Mouse (Mus musculus) heart, embryonic 13.5 days (tissue): Measurements from ENCODE around the gene Poll. TPM values are rescaled to one million over a fixed set of nuclear protein-coding genes. Genes with fewer than 3 reads are reported as not detected.
A peak's percentile ranks its signal among the peaks of the same experiment; 100 is the strongest.
"Not testable (repeated sequence)": the region's sequence is repeated elsewhere in the genome, so short reads cannot be mapped to it uniquely, and the experiment has no call there.

Source experiments
- ATAC-seq: fragments of 200-750 bp; cut with Nextera tagmentation; 2 replicates; pipeline ENCODE4 v1.8.0; 2017; ENCODE audit warnings: moderate TSS enrichment; ENCODE audit not compliant: insufficient number of reproducible peaks, low FRiP score, low TSS enrichment; ENCODE audit errors: extremely low read depth
- H3K27ac ChIP-seq: fragments of 300-500 bp; sonication (generic); replicated peaks from 2 replicates; pipeline ENCODE4 v1.5.1; 2015; ENCODE audit warnings: moderate library complexity, mild to moderate bottlenecking, inconsistent platforms
- H3K27me3 ChIP-seq: fragments of 300-500 bp; sonication (generic); replicated peaks from 2 replicates; pipeline ENCODE4 v1.6.1; 2015; ENCODE audit warnings: mild to moderate bottlenecking, inconsistent platforms
- H3K36me3 ChIP-seq: fragments of 300-500 bp; sonication (generic); 2 replicates; pipeline ENCODE4 v1.6.1; 2015; ENCODE audit warnings: mild to moderate bottlenecking, inconsistent platforms
- H3K4me1 ChIP-seq: fragments of 300-500 bp; sonication (generic); 2 replicates; pipeline ENCODE4 v1.6.1; 2015; ENCODE audit warnings: inconsistent platforms
- H3K4me2 ChIP-seq: fragments of 300-500 bp; sonication (generic); 2 replicates; pipeline ENCODE4 v1.6.1; 2015; ENCODE audit warnings: inconsistent platforms, mild to moderate bottlenecking, moderate library complexity
- H3K4me3 ChIP-seq: fragments of 300-500 bp; sonication (generic); 2 replicates; pipeline ENCODE4 v1.5.1; 2015; ENCODE audit warnings: moderate library complexity, mild to moderate bottlenecking, inconsistent platforms
- H3K9ac ChIP-seq: fragments of 300-500 bp; sonication (generic); 2 replicates; pipeline ENCODE4 v1.6.1; 2015; ENCODE audit warnings: inconsistent platforms, mild to moderate bottlenecking, moderate library complexity
- H3K9me3 ChIP-seq: fragments of 300-500 bp; sonication (generic); 2 replicates; pipeline ENCODE4 v1.6.1; 2016; ENCODE audit warnings: inconsistent platforms
- WGBS: fragments of 180-500 bp; shearing (Covaris S2); methylation state at CpG from one replicate; pipeline ENCODE4 v1.1.7; 2015; ENCODE audit warnings: mixed read lengths; 5-methylcytosine and 5-hydroxymethylcytosine counted together
- polyA plus RNA-seq: library from polyadenylated mRNA; unstranded; fragments of >200 nt; fragmentation: Nextera tagmentation; extraction: Ambion mirVana; gene quantifications from 2 replicates; pipeline ENCODE4 v1.2.1, GENCODE M21; 2015

Poll gene
- polyA plus RNA-seq, 1 experiment from 2014 or later, result 13.2 TPM

GRCm38 (mm10) chr19:45549128-45549915 lies 11.0 kb downstream of the Poll start:
- Histone ChIP-seq H3K4me2 (no peak overlapping the region), H3K4me3 (no peak overlapping the region), H3K36me3 (peaks cover 23% of the 10 kb centered on the region), H3K9ac (no peak overlapping the region), H3K27ac (no peak overlapping the region), H3K9me3 (no peaks in the 10 kb centered on the region), H3K4me1 (peaks cover 5% of the 10 kb centered on the region; the same call in 1 of the 2 replicates), H3K27me3 (peaks cover 31% of the 10 kb centered on the region)
- WGBS, result 78% methylated on average over 23 of the region's 23 CpGs
- ATAC-seq, result no peak

DNA sequence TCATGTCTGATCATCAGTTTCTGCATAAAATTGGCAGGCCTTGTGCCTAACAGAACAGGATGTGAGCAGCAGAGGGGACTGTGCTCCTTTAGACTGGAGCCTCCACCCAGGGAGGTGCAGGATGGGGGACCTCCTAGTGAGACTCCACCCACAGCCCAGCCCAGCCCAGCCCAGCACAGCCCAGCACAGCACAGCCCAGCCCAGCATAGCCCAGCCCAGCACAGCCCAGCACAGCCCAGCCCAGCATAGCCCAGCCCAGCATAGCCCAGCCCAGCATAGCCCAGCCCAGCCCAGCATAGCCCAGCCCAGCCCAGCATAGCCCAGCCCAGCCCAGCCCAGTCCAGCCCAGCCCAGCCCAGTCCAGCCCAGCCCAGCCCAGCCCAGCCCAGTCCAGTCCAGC lies 12.1 kb downstream of the Poll start:
- H3K9ac ChIP-seq, H3K27ac ChIP-seq, ATAC-seq, H3K4me3 ChIP-seq, H3K4me2 ChIP-seq, H3K4me1 ChIP-seq, H3K9me3 ChIP-seq: not testable (repeated sequence)
- Histone ChIP-seq H3K36me3 (peaks cover 11% of the 10 kb centered on the region), H3K27me3 (peaks cover 43% of the 10 kb centered on the region)

DNA sequence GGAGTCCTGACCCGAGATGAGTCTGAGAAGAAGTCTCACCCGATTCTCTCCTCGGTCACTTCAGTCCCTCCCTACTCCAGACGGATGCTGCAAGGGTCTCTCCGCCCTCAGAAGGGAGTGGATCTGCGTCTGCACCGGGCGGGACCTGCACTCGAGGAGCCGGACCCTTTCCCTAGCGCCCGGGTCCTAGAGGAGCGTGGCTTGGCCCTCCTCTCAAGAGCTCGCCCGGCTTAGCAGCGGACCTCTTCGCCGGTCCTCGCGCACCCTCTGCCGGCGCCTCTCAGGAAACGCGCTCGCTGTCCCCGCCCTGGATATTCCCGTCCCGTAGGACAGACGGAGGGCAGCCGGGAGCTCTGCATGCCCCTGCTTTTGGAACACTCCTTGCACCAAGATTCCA lies 15.4 kb downstream of the Poll start:
- ATAC-seq, result peak; percentile 27; the same call in 1 of the 2 replicates
- peak overlapping the region; percentile 82 for H3K4me2 ChIP-seq
- peaks cover 23% of the 10 kb centered on the region for H3K4me1 ChIP-seq
- peaks cover 72% of the 10 kb centered on the region for H3K27me3 ChIP-seq
- no peaks in the 10 kb centered on the region for H3K9me3 ChIP-seq
- H3K27ac ChIP-seq, result no peak overlapping the region
- H3K36me3 ChIP-seq, result no peaks in the 10 kb centered on the region
- under 1% methylated on average over 30 of the region's 30 CpGs for WGBS
- H3K9ac ChIP-seq, result peak overlapping the region; percentile 67
- H3K4me3 ChIP-seq, result peak overlapping the region; percentile 48

DNA sequence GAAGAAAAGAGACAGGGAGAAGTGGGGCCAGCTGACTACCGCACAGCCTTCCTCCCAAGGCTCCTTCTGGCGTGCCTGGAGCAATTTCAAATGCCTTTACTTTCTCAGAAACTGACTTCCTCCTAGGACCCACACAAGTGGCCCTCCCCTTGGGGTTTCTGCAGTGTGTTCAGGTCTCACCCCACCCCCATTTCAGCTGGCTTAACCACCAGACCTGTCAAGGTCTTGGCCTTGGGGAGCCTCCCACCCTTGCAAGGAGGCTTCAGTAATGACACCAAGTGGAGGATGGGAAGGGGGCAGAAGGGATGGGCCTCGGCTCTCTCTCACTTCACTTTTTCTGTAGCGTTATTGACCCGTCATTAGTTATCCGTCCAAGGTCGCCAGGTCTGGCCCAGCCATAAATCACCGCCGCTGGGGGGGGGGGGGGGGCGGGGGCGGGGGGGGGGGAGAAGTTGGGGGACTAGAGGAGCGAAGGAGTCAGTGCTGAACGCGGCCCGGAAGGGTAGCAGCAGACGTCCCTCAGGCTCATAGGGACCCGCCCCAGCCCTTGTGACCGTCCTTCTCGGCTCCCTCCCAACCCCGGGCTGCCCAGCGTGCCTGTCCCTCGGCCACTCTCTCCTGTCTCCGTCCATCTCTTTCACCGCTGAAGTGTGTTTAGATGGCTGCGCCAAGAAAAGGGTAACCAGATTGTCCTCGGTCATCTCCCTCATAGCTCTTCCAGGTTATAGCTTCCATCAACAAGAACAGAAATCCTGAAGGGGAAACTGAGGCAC lies 16.0 kb downstream of the Poll start:
- H3K9me3 ChIP-seq, result no peaks in the 10 kb centered on the region
- ATAC-seq, result no peak
- H3K4me3 ChIP-seq, result peak overlapping the region; percentile 48
- H3K9ac ChIP-seq, result peak overlapping the region; percentile 67
- peak overlapping the region; percentile 82 for H3K4me2 ChIP-seq
- H3K4me1 ChIP-seq, result peaks cover 23% of the 10 kb centered on the region
- H3K36me3 ChIP-seq, result no peaks in the 10 kb centered on the region
- H3K27me3 ChIP-seq, result peaks cover 75% of the 10 kb centered on the region
- WGBS, result 3% methylated on average over 24 of the region's 26 CpGs
- no peak overlapping the region for H3K27ac ChIP-seq

GRCm38 (mm10) chr19:45542061-45542460 lies 18.3 kb downstream of the Poll start:
- WGBS, result 21% methylated on average over 3 of the region's 3 CpGs
- no peaks in the 10 kb centered on the region for H3K9me3 ChIP-seq
- no peak for ATAC-seq
- H3K4me3 ChIP-seq, result peak overlapping the region; percentile 53
- no peak overlapping the region for H3K27ac ChIP-seq
- peaks cover 84% of the 10 kb centered on the region for H3K27me3 ChIP-seq
- H3K9ac ChIP-seq, result peak overlapping the region; percentile 74
- H3K4me1 ChIP-seq, result peaks cover 23% of the 10 kb centered on the region
- no peaks in the 10 kb centered on the region for H3K36me3 ChIP-seq
- peak overlapping the region; percentile 76 for H3K4me2 ChIP-seq

- peaks cover 84% of the 10 kb centered on the region for H3K27me3 ChIP-seq
- no peak overlapping the region for H3K27ac ChIP-seq
- peak overlapping the region; percentile 53 for H3K4me3 ChIP-seq
- WGBS, result under 1% methylated on average over 46 of the region's 58 CpGs
- H3K9ac ChIP-seq, result peak overlapping the region; percentile 74
- ATAC-seq, result peak; percentile 39
- peaks cover 23% of the 10 kb centered on the region for H3K4me1 ChIP-seq
- H3K4me2 ChIP-seq, result peak overlapping the region; percentile 76
- no peaks in the 10 kb centered on the region for H3K9me3 ChIP-seq
- H3K36me3 ChIP-seq, result no peaks in the 10 kb centered on the region
Observed at GRCm38 (mm10) chr19:45541409-45542041, 18.8 kb downstream of the Poll start.

GRCm38 (mm10) chr19:45540657-45541408 lies 19.5 kb downstream of the Poll start:
- 36% methylated on average over 8 of the region's 8 CpGs for WGBS
- Histone ChIP-seq H3K27ac (no peak overlapping the region), H3K27me3 (peaks cover 84% of the 10 kb centered on the region), H3K4me1 (peaks cover 23% of the 10 kb centered on the region), H3K9ac (no peak overlapping the region; the same call in 1 of the 2 replicates), H3K36me3 (no peaks in the 10 kb centered on the region), H3K9me3 (no peaks in the 10 kb centered on the region), H3K4me3 (peak overlapping the region; percentile 53), H3K4me2 (peak overlapping the region; percentile 76)
- ATAC-seq, result no peak

DNA sequence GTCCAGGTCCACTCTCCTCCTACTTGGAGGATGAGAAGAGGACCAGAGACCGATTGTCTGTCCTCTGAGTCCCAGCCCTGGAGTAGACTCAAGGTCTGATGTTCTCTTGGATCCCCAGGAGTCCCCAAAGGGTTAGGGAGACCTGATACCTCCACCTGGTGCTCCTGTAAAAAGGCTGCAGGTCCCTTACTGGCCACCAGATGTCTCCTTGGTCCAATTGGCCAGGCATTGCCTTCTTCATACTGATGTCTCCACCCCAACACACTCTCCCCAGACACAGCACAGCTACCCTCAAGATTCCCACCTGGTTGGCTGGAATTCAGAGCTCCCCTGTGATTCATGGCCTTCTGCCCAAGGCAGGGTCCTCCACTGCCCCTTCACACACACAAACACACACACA lies 22.8 kb downstream of the Poll start:
- Histone ChIP-seq H3K27me3 (peaks cover 79% of the 10 kb centered on the region), H3K9me3 (no peaks in the 10 kb centered on the region), H3K36me3 (no peaks in the 10 kb centered on the region), H3K27ac (no peak overlapping the region), H3K4me3 (no peak overlapping the region), H3K9ac (no peak overlapping the region), H3K4me2 (no peak overlapping the region), H3K4me1 (peaks cover 19% of the 10 kb centered on the region)
- no peak for ATAC-seq
- WGBS, result 78% methylated on average over 1 of the region's 1 CpGs

DNA sequence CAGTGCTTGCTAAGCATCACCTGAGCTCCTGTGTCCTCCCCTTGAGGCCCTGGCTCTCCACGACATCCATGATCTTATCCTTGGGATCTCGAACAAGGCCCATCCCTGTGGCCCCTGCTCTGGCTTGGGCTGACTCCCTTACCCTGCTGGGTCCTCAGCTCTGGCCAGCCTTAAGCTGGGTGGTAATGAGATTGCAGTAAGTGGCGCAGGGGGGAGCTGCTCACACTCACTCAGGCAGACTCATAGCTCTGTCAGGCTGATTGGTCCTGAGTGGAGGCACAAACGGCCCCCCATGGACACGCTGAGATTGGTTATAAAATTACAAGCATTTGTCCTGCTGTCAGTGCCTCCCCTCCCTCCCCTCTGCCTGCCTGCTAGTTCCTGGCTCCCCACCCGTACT lies 24.4 kb downstream of the Poll start:
- Histone ChIP-seq H3K27ac (no peak overlapping the region), H3K36me3 (no peaks in the 10 kb centered on the region), H3K27me3 (peaks cover 67% of the 10 kb centered on the region), H3K4me2 (no peak overlapping the region), H3K9me3 (no peaks in the 10 kb centered on the region), H3K4me3 (no peak overlapping the region), H3K9ac (no peak overlapping the region), H3K4me1 (peaks cover 23% of the 10 kb centered on the region)
- no peak for ATAC-seq
- WGBS, result 33% methylated on average over 6 of the region's 6 CpGs

DNA sequence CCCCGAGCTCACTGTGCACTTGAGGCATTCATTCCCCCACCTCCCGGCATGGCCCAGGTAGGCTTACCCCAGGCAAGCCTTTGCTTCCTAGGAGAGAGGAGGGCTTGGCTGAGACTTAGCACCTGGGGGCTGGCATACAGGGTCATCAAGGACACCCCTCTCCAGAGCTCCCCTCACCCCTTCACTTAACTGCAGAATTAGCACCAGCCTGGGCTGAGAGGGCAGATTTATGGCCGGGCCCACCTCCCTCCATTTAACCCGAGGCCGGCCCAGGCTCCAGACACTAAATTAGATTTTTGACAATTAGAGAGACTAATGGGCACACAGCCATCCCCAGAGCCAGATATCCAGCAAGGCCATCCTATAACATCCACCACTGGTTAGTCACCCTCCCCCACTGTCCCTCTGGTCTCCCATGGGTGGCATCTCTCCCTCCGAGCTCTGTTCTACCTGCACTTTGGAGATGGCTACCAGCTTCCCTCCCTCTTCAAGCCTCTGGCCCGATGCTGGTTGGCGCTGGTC lies 25.1 kb downstream of the Poll start:
- no peak for ATAC-seq
- H3K27ac ChIP-seq, result no peak overlapping the region
- H3K36me3 ChIP-seq, result no peaks in the 10 kb centered on the region
- no peaks in the 10 kb centered on the region for H3K9me3 ChIP-seq
- 68% methylated on average over 8 of the region's 8 CpGs for WGBS
- H3K4me2 ChIP-seq, result no peak overlapping the region
- no peak overlapping the region for H3K4me3 ChIP-seq
- no peak overlapping the region for H3K9ac ChIP-seq
- H3K4me1 ChIP-seq, result peaks cover 26% of the 10 kb centered on the region
- peaks cover 60% of the 10 kb centered on the region for H3K27me3 ChIP-seq
